Mouse (Mus musculus): ENCODE results near the gene Pm20d1. TPM values are rescaled to one million over a fixed set of nuclear protein-coding genes. Genes with fewer than 3 reads are reported as not detected.

Gene Pm20d1
- polyA plus RNA-seq, 1 experiment from 2014 or later, result 17.3 TPM

- H3K4me2 ChIP-seq (replicated peaks; ENCODE audit: low read depth), result no peak overlapping the region
- no peaks in the 10 kb centered on the region for H3K27me3 ChIP-seq (replicated peaks; ENCODE audit: control insufficient read depth, insufficient read depth, low read length)
- H3K36me3 ChIP-seq (ENCODE audit: control insufficient read depth, insufficient read depth), result no peaks in the 10 kb centered on the region
- no peak overlapping the region for H3K4me3 ChIP-seq (ENCODE audit: low read depth, low read length)
- no peak overlapping the region for H3K27ac ChIP-seq (ENCODE audit: low read depth, low read length)
- WGBS, result 73% methylated on average over 1 of the region's 1 CpGs
- H3K4me1 ChIP-seq (replicated peaks; ENCODE audit: control insufficient read depth, insufficient read depth, low read length), result no peaks in the 10 kb centered on the region
- H3K9ac ChIP-seq (ENCODE audit: low read depth, low read length), result no peak overlapping the region
- no peak for ATAC-seq
- TF ChIP-seq CTCF (IDR thresholded peaks at IDR 0.05; ENCODE audit: low read depth), result no peak
- no peaks in the 10 kb centered on the region for H3K9me3 ChIP-seq (ENCODE audit: control insufficient read depth)
Observed at GRCm38 (mm10) chr1:131808986-131809385, 11.8 kb downstream of the Pm20d1 start.

GRCm38 (mm10) chr1:131809651-131810050 lies 12.5 kb downstream of the Pm20d1 start:
- TF ChIP-seq CTCF (IDR thresholded peaks at IDR 0.05; ENCODE audit: low read depth), result no peak
- 65% methylated on average over 2 of the region's 2 CpGs for WGBS
- no peak for ATAC-seq

GRCm38 (mm10) chr1:131811393-131811792 lies 14.2 kb downstream of the Pm20d1 start:
- Histone ChIP-seq H3K4me2 (replicated peaks; ENCODE audit: low read depth) (no peak overlapping the region), H3K9ac (ENCODE audit: low read depth, low read length) (no peak overlapping the region), H3K27ac (ENCODE audit: low read depth, low read length) (no peak overlapping the region), H3K36me3 (ENCODE audit: control insufficient read depth, insufficient read depth) (no peaks in the 10 kb centered on the region), H3K9me3 (ENCODE audit: control insufficient read depth) (no peaks in the 10 kb centered on the region), H3K27me3 (replicated peaks; ENCODE audit: control insufficient read depth, insufficient read depth, low read length) (no peaks in the 10 kb centered on the region), H3K4me1 (replicated peaks; ENCODE audit: control insufficient read depth, insufficient read depth, low read length) (no peaks in the 10 kb centered on the region), H3K4me3 (ENCODE audit: low read depth, low read length) (no peak overlapping the region)
- TF ChIP-seq CTCF (IDR thresholded peaks at IDR 0.05; ENCODE audit: low read depth), result no peak
- WGBS, result 79% methylated on average over 1 of the region's 1 CpGs
- no peak for ATAC-seq

More at GRCm38 (mm10) chr1:131809651-131810050, 12.5 kb downstream of the Pm20d1 start:
- Histone ChIP-seq H3K4me2 (replicated peaks; ENCODE audit: low read depth) (no peak overlapping the region), H3K4me1 (replicated peaks; ENCODE audit: control insufficient read depth, insufficient read depth, low read length) (no peaks in the 10 kb centered on the region), H3K27me3 (replicated peaks; ENCODE audit: control insufficient read depth, insufficient read depth, low read length) (no peaks in the 10 kb centered on the region), H3K9ac (ENCODE audit: low read depth, low read length) (no peak overlapping the region), H3K4me3 (ENCODE audit: low read depth, low read length) (no peak overlapping the region), H3K27ac (ENCODE audit: low read depth, low read length) (no peak overlapping the region), H3K9me3 (ENCODE audit: control insufficient read depth) (no peaks in the 10 kb centered on the region), H3K36me3 (ENCODE audit: control insufficient read depth, insufficient read depth) (no peaks in the 10 kb centered on the region)

GRCm38 (mm10) chr1:131812006-131812405 lies 14.8 kb downstream of the Pm20d1 start:
- Histone ChIP-seq H3K36me3 (ENCODE audit: control insufficient read depth, insufficient read depth) (no peaks in the 10 kb centered on the region), H3K27ac (ENCODE audit: low read depth, low read length) (no peak overlapping the region), H3K27me3 (replicated peaks; ENCODE audit: control insufficient read depth, insufficient read depth, low read length) (no peaks in the 10 kb centered on the region), H3K9ac (ENCODE audit: low read depth, low read length) (no peak overlapping the region), H3K9me3 (ENCODE audit: control insufficient read depth) (no peaks in the 10 kb centered on the region), H3K4me1 (replicated peaks; ENCODE audit: control insufficient read depth, insufficient read depth, low read length) (no peaks in the 10 kb centered on the region), H3K4me3 (ENCODE audit: low read depth, low read length) (no peak overlapping the region), H3K4me2 (replicated peaks; ENCODE audit: low read depth) (no peak overlapping the region)
- no peak for ATAC-seq
- TF ChIP-seq CTCF (IDR thresholded peaks at IDR 0.05; ENCODE audit: low read depth), result no peak
- 64% methylated on average over 9 of the region's 9 CpGs for WGBS

- no peaks in the 10 kb centered on the region for H3K4me1 ChIP-seq (replicated peaks; ENCODE audit: control insufficient read depth, insufficient read depth, low read length)
- H3K9me3 ChIP-seq (ENCODE audit: control insufficient read depth), result no peaks in the 10 kb centered on the region
- no peak overlapping the region for H3K27ac ChIP-seq (ENCODE audit: low read depth, low read length)
- H3K27me3 ChIP-seq (replicated peaks; ENCODE audit: control insufficient read depth, insufficient read depth, low read length), result no peaks in the 10 kb centered on the region
- no peak for TF ChIP-seq CTCF (IDR thresholded peaks at IDR 0.05; ENCODE audit: low read depth)
- no peak for ATAC-seq
- WGBS, result 90% methylated on average over 9 of the region's 9 CpGs
- no peaks in the 10 kb centered on the region for H3K36me3 ChIP-seq (ENCODE audit: control insufficient read depth, insufficient read depth)
- no peak overlapping the region for H3K4me3 ChIP-seq (ENCODE audit: low read depth, low read length)
- H3K4me2 ChIP-seq (replicated peaks; ENCODE audit: low read depth), result no peak overlapping the region
- no peak overlapping the region for H3K9ac ChIP-seq (ENCODE audit: low read depth, low read length)
Observed at GRCm38 (mm10) chr1:131812631-131813295, 15.6 kb downstream of the Pm20d1 start.

- no peak for ATAC-seq
- 96% methylated on average over 4 of the region's 4 CpGs for WGBS
- Histone ChIP-seq H3K36me3 (ENCODE audit: control insufficient read depth, insufficient read depth) (no peaks in the 10 kb centered on the region), H3K27ac (ENCODE audit: low read depth, low read length) (no peak overlapping the region), H3K4me2 (replicated peaks; ENCODE audit: low read depth) (no peak overlapping the region), H3K9me3 (ENCODE audit: control insufficient read depth) (no peaks in the 10 kb centered on the region), H3K27me3 (replicated peaks; ENCODE audit: control insufficient read depth, insufficient read depth, low read length) (no peaks in the 10 kb centered on the region), H3K4me1 (replicated peaks; ENCODE audit: control insufficient read depth, insufficient read depth, low read length) (no peaks in the 10 kb centered on the region), H3K4me3 (ENCODE audit: low read depth, low read length) (no peak overlapping the region), H3K9ac (ENCODE audit: low read depth, low read length) (no peak overlapping the region)
- TF ChIP-seq CTCF (IDR thresholded peaks at IDR 0.05; ENCODE audit: low read depth), result no peak
Observed at GRCm38 (mm10) chr1:131813731-131814130, 16.6 kb downstream of the Pm20d1 start.
